Mouse (Mus musculus) olfactory bulb, adult 2 months (tissue): ENCODE results near the gene Eef2.

Source experiments
- CTCF ChIP-seq: fragments of 200-500 bp; IDR thresholded peaks from 2 replicates; pipeline ENCODE4 v1.5.1; 2012; ENCODE audit warnings: low read depth, mild to moderate bottlenecking, low read length, moderate library complexity; ENCODE audit not compliant: insufficient read depth
- POLR2A ChIP-seq: fragments of 200-500 bp; IDR thresholded peaks from 2 replicates; pipeline ENCODE4 v1.6.1; 2012; ENCODE audit warnings: mild to moderate bottlenecking, low read depth, low read length, moderate library complexity; ENCODE audit not compliant: insufficient read depth

GRCm38 (mm10) chr10:81145778-81146177 is 30.7 kb upstream of the Eef2 start:
- TF ChIP-seq CTCF (no peak), POLR2A (no peak)
